Mouse (Mus musculus) thymus, postnatal 4 days (tissue): ENCODE measurements around the gene Klrb1c.
"Not testable (repeated sequence)": the region's sequence is repeated elsewhere in the genome, so short reads cannot be mapped to it uniquely, and the experiment has no call there.

ENCODE experiments used
- DNase-seq: peaks from one replicate; pipeline ENCODE4 v3.0.0; 2021

The Klrb1c gene

GRCm38 (mm10) chr6:128789115-128789514, at the start of gene Klrb1c:
TSS of gene Klrb1c (minus strand) at chr6:128789215.
- DNase-seq = no peak

GRCm38 (mm10) chr6:128837454-128838341, 48.7 kb upstream of the Klrb1c start:
- DNase-seq = peak; percentile 29

- DNase-seq = peak; percentile 13
Measured at GRCm38 (mm10) chr6:128836955-128837334, 47.9 kb upstream of the Klrb1c start.

GRCm38 (mm10) chr6:128836191-128836954, 47.4 kb upstream of the Klrb1c start:
- no peak for DNase-seq

- peak; percentile 15 for DNase-seq
Measured at GRCm38 (mm10) chr6:128835571-128835970, 46.6 kb upstream of the Klrb1c start.

- peak; percentile 39 for DNase-seq
Measured at GRCm38 (mm10) chr6:128833046-128833445, 44.0 kb upstream of the Klrb1c start.

- no peak for DNase-seq
Measured at GRCm38 (mm10) chr6:128829837-128830236, 40.8 kb upstream of the Klrb1c start.

GRCm38 (mm10) chr6:128826781-128827180, 37.8 kb upstream of the Klrb1c start:
- no peak for DNase-seq

- DNase-seq = no peak
Measured at GRCm38 (mm10) chr6:128826132-128826531, 37.1 kb upstream of the Klrb1c start, which contains the start of the genes Gm44511 and Klrb1b. TSS of gene Gm44511 (minus strand) at chr6:128826315. TSS of gene Klrb1b (minus strand) at chr6:128826331.

- no peak for DNase-seq
Measured at GRCm38 (mm10) chr6:128818083-128818802, 29.2 kb upstream of the Klrb1c start.

- DNase-seq = peak; percentile 75
Measured at GRCm38 (mm10) chr6:128808532-128808931, 19.5 kb upstream of the Klrb1c start.

GRCm38 (mm10) chr6:128807021-128807420, 18.0 kb upstream of the Klrb1c start:
- DNase-seq = no peak

GRCm38 (mm10) chr6:128804823-128805640, 16.0 kb upstream of the Klrb1c start:
- peak; percentile 85 for DNase-seq

GRCm38 (mm10) chr6:128802999-128803857, 14.2 kb upstream of the Klrb1c start:
- DNase-seq = peak; percentile 97

GRCm38 (mm10) chr6:128802557-128802956, 13.5 kb upstream of the Klrb1c start:
- no peak for DNase-seq

GRCm38 (mm10) chr6:128800696-128801095, 11.7 kb upstream of the Klrb1c start:
- not testable (repeated sequence) for DNase-seq

- DNase-seq = no peak
Measured at GRCm38 (mm10) chr6:128799896-128800270, 10.9 kb upstream of the Klrb1c start.

- peak; percentile 78 for DNase-seq
Measured at GRCm38 (mm10) chr6:128799144-128799895, 10.3 kb upstream of the Klrb1c start.

- DNase-seq = peak; percentile 78
Measured at GRCm38 (mm10) chr6:128798772-128799143, 9.7 kb upstream of the Klrb1c start.
